Mouse (Mus musculus) CH12.LX (cell line): ENCODE data around the gene Ptprf.

ENCODE experiments used
- CHD2 ChIP-seq: IDR thresholded peaks from 2 replicates; pipeline ENCODE4 v1.6.1; 2011; ENCODE audit warnings: low read length, improper control_type of control experiment
- CTCF ChIP-seq, 2 experiments: IDR thresholded peaks in 1 of 2; conservative IDR thresholded peaks in 1 of 2; 2 replicates each; pipeline ENCODE4 v1.5.1; 2011 to 2012; ENCODE audit warnings: low read depth in 2 of 2, low read length in 2 of 2, improper control_type of control experiment in 1 of 2, inconsistent platforms in 1 of 2, mild to moderate bottlenecking in 1 of 2, moderate library complexity in 1 of 2
- EP300 ChIP-seq: IDR thresholded peaks from 2 replicates; pipeline ENCODE4 v1.6.1; 2011; ENCODE audit warnings: low read length, improper control_type of control experiment
- ETS1 ChIP-seq: conservative IDR thresholded peaks from 2 replicates; pipeline ENCODE4 v1.6.1; 2012; ENCODE audit warnings: low read depth, mild to moderate bottlenecking, inconsistent platforms, low read length, improper control_type of control experiment, moderate library complexity
- HCFC1 ChIP-seq: IDR thresholded peaks from 2 replicates; pipeline ENCODE4 v1.6.1; 2012; ENCODE audit warnings: low read depth, mild to moderate bottlenecking, inconsistent platforms, low read length, improper control_type of control experiment
- MEF2A ChIP-seq: IDR thresholded peaks from 2 replicates; pipeline ENCODE4 v1.6.1; 2014; ENCODE audit warnings: low read depth, mild to moderate bottlenecking, inconsistent platforms, low read length, improper control_type of control experiment, borderline replicate concordance
- PAX5 ChIP-seq: IDR thresholded peaks from 2 replicates; pipeline ENCODE4 v1.6.1; 2012; ENCODE audit warnings: low read length, inconsistent platforms, mixed read lengths
- POLR2A ChIP-seq: IDR thresholded peaks from 2 replicates; pipeline ENCODE4 v1.6.1; 2011; ENCODE audit warnings: low read depth, mild to moderate bottlenecking, improper control_type of control experiment, low read length
- SMC3 ChIP-seq: IDR thresholded peaks from 2 replicates; pipeline ENCODE4 v1.6.1; 2011; ENCODE audit warnings: low read depth, low read length, improper control_type of control experiment
- UBTF ChIP-seq: IDR thresholded peaks from 2 replicates; pipeline ENCODE4 v1.6.1; 2012; ENCODE audit warnings: low read depth, mild to moderate bottlenecking, inconsistent platforms, low read length, improper control_type of control experiment, moderate library complexity
- ZC3H11A ChIP-seq: IDR thresholded peaks from 2 replicates; pipeline ENCODE4 v1.6.1; 2012; ENCODE audit warnings: low read depth, mild to moderate bottlenecking, inconsistent platforms, low read length, improper control_type of control experiment
- ZKSCAN1 ChIP-seq: IDR thresholded peaks from 2 replicates; pipeline ENCODE4 v1.6.1; 2012; ENCODE audit warnings: low read depth, inconsistent platforms, low read length, improper control_type of control experiment, borderline replicate concordance

GRCm38 (mm10) chr4:118304984-118305383, 13.8 kb upstream of the Ptprf start:
- TF ChIP-seq PAX5 (no peak), CHD2 (no peak), CTCF (conservative IDR thresholded peaks at IDR 0.05 in 1 of 2, IDR thresholded peaks at IDR 0.05 in 1 of 2; ENCODE audit: low read depth in 2 of 2, low read length in 2 of 2) (no peak), MEF2A (no peak), ZKSCAN1 (no peak), POLR2A (no peak), UBTF (no peak), ETS1 (no peak), ZC3H11A (no peak), EP300 (no peak), HCFC1 (no peak), SMC3 (no peak)
